Mouse (Mus musculus): ENCODE measurements around the gene Psmd9.

- TF ChIP-seq CTCF (IDR thresholded peaks at IDR 0.05; ENCODE audit: control insufficient read depth, insufficient read depth, low read length), result no peak
- no peak for TF ChIP-seq POLR2A (IDR thresholded peaks at IDR 0.05; ENCODE audit: borderline replicate concordance, control insufficient read depth, low read depth, low read length)
Measured at GRCm38 (mm10) chr5:123260698-123261097, 91.5 kb downstream of the Psmd9 start.
